In the genomic region with DNA sequence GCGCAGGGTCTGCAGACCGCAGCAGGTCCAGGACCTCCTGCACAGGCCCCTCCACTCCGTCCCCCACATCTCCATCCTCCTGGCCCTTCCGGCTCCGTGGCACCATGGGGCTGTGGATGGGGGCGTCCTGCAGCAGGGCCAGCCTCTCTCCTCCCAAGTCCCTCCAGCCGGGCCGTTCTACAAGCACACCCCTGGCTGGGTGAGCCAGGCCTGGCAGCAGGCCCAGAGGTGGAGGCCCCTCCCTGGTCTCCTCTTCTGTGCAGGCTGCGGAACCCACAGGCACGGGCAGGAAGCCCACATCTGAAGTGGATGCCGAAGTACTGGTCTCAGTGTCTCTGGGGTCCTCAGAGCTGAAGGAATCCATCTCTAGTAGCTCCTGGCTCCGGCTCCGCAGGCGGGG, we compare ENCODE assay signal across 8 mouse cellular contexts. TPM values are rescaled to one million over a fixed set of nuclear protein-coding genes. Genes with fewer than 3 reads are reported as not detected.
DNase-seq lines count a peak whose midpoint lies in the region; ATAC-seq lines count a peak whose summit lies in the region.
"Had no signal": no experiment of that assay in that cellular context is flagged by ENCODE, and none has a peak within 500 bp of the region (broad histone marks: within the 10 kb centered on the region; RNA-seq: fewer than 3 reads in every experiment).

No protein-coding gene starts in this region.

- 0 out of 2 replicates have a peak, but pooled peaks have one; percentile 25 for ATAC-seq in midbrain, embryonic 13.5 days

- H3K36me3 ChIP-seq in midbrain, embryonic 13.5 days, result no peaks in the 10 kb centered on the region

- no peak overlapping the region for H3K9ac ChIP-seq in midbrain, embryonic 13.5 days (replicated peaks)

- H3K4me1 ChIP-seq in midbrain, embryonic 13.5 days (replicated peaks), result no peaks in the 10 kb centered on the region

- no peak overlapping the region for H3K4me2 ChIP-seq in midbrain, embryonic 13.5 days (replicated peaks)

- no peak overlapping the region for H3K27ac ChIP-seq in midbrain, embryonic 13.5 days
- H3K27ac ChIP-seq: macrophage had no signal

- H3K4me3 ChIP-seq in midbrain, embryonic 13.5 days (replicated peaks), result no peak overlapping the region

- H3K9me3 ChIP-seq in midbrain, embryonic 13.5 days, result no peaks in the 10 kb centered on the region

- DNase-seq in kidney, postnatal 4 days, result peak; percentile 60 to 73
- no peak for DNase-seq in kidney, adult 9 months
- DNase-seq in T-cell, adult 2 months (ENCODE audit: low spot score), result peak; percentile 68
- DNase-seq in heart, postnatal 10 days, result peak; percentile 69 to 70
- no peak for DNase-seq in embryo, embryonic 9.5 days (ENCODE audit: extremely low spot score)
- no peak for DNase-seq in right cerebral cortex, postnatal 36 days (ENCODE audit: low spot score in 2 of 2)

- WGBS in midbrain, embryonic 13.5 days, result 68% methylated on average over 14 of the region's 14 CpGs

- intact Hi-C loops in heart, postnatal 10 days (cut with DNase I), result no loop called here

- no peaks in the 10 kb centered on the region for H3K27me3 ChIP-seq in midbrain, embryonic 13.5 days

RNA-seq across cellular contexts. Expression of a gene that starts 21.1 kb away (rescaled TPM):
- total RNA-seq in heart, postnatal 10 days (2021), result under 1 TPM; 0.91 to 0.97 TPM
- polyA plus RNA-seq in midbrain, embryonic 13.5 days (2015; fragmentation: Nextera tagmentation; extraction: Ambion mirVana), result 0.15 and 0.27 TPM in 2 replicates
- polyA plus RNA-seq: macrophage had no signal

RNA-seq across cellular contexts. Expression of a gene that starts 57.5 kb away (rescaled TPM):
- 10 to 100 TPM; 27.3 to 34.9 TPM for total RNA-seq in heart, postnatal 10 days (2021)
- 102 and 105 TPM in 2 replicates for polyA plus RNA-seq in midbrain, embryonic 13.5 days (2015; fragmentation: Nextera tagmentation; extraction: Ambion mirVana)

Comparison
In these comparisons a context has a peak if more than half of its experiments do, and no peak if none do; other contexts are left out.
1. DNase-seq: peak in kidney, postnatal 4 days (2 of 2), T-cell, adult 2 months (single experiment) and heart, postnatal 10 days (2 of 2); none in kidney, adult 9 months (single experiment), embryo, embryonic 9.5 days (single experiment) and right cerebral cortex, postnatal 36 days (0 of 2).